1 mouse cellular context compared by ENCODE assay signal in the genomic region with DNA sequence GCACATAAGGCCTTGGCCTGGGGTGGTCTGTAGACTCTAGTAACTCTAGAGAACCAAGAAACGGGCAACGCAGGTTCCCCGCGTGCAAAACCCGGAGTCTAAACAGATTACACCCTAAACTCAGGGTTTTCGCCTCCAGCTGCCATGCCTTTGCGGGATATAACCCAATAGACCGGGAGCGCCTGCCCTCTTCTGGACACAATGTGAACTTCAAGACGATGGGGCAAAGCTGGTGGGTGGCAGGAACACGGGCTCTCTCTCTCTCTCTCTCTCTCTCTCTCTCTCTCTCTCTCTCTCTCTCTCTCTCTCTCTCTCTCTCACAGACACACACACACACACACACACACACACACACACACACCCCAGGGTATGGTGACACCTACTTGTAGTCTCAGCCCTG.
TF ChIP-seq lines count a peak whose summit lies in the region.

No protein-coding gene starts in this region.

TF ChIP-seq in MEL, 35 proteins besides CTCF, POLR2A, EP300 and RAD21 (continued from another document):
- TF ChIP-seq MYB (IDR thresholded peaks at IDR 0.05; ENCODE audit: low read depth, low read length), result no peak
- no peak for TF ChIP-seq CHD1 (IDR thresholded peaks at IDR 0.05; ENCODE audit: low read depth, low read length)
- no peak for TF ChIP-seq BHLHE40 (IDR thresholded peaks at IDR 0.05; ENCODE audit: borderline replicate concordance, low read depth, low read length)
- no peak for TF ChIP-seq USF2 (IDR thresholded peaks at IDR 0.05; ENCODE audit: borderline replicate concordance in 1 of 2, insufficient read depth in 1 of 2, low read depth in 1 of 2, low read length in 2 of 2)
- TF ChIP-seq ZC3H11A (IDR thresholded peaks at IDR 0.05; ENCODE audit: low read depth, low read length), result peak; percentile 47
- TF ChIP-seq TBP (IDR thresholded peaks at IDR 0.05; ENCODE audit: low read depth, low read length), result no peak
- TF ChIP-seq ELF1 (IDR thresholded peaks at IDR 0.05; ENCODE audit: low read depth, low read length), result no peak
- TF ChIP-seq SIN3A (IDR thresholded peaks at IDR 0.05; ENCODE audit: low read length), result 0 out of 2 replicates have a peak, but pooled peaks have one; percentile 26
- no peak for TF ChIP-seq TCF12 (IDR thresholded peaks at IDR 0.05; ENCODE audit: low read depth, low read length)
